Mouse (Mus musculus) bone marrow, adult 2 months (tissue): ENCODE results near the gene Srsf11.

Experiments
- CTCF ChIP-seq: fragments of 200-500 bp; IDR thresholded peaks from 2 replicates; pipeline ENCODE4 v1.5.1; 2011; ENCODE audit warnings: low read length, control low read depth; ENCODE audit not compliant: control insufficient read depth, insufficient read depth
- POLR2A ChIP-seq: fragments of 200-500 bp; IDR thresholded peaks from 2 replicates; pipeline ENCODE4 v1.6.1; 2011; ENCODE audit warnings: low read depth, mild to moderate bottlenecking, control low read depth, low read length, borderline replicate concordance; ENCODE audit not compliant: control insufficient read depth

- TF ChIP-seq CTCF (no peak), POLR2A (no peak)
These were observed 65.3 kb downstream of the Srsf11 start for GRCm38 (mm10) chr3:157971151-157971550.
